Mouse (Mus musculus): ENCODE data around the gene Cacna1d. TPM values are rescaled to one million over a fixed set of nuclear protein-coding genes. Genes with fewer than 3 reads are reported as not detected.

Cacna1d gene
- total RNA-seq, 2 experiments from 2014 or later = 2.1 TPM; not detected in 1

- ATAC-seq (replicated peaks; ENCODE audit: low FRiP score, poor library complexity, severe bottlenecking) = no peak
Observed at GRCm38 (mm10) chr14:30463312-30463711, 27.9 kb downstream of the Cacna1d start.

GRCm38 (mm10) chr14:30459891-30460523 lies 31.2 kb downstream of the Cacna1d start:
- ATAC-seq (replicated peaks; ENCODE audit: low FRiP score, poor library complexity, severe bottlenecking) = peak; percentile 72; the same call in 1 of the 2 replicates

- ATAC-seq (replicated peaks; ENCODE audit: low FRiP score, poor library complexity, severe bottlenecking) = no peak
Observed at GRCm38 (mm10) chr14:30458820-30459219, 32.4 kb downstream of the Cacna1d start.

- no peak for ATAC-seq (replicated peaks; ENCODE audit: low FRiP score, poor library complexity, severe bottlenecking)
Observed at GRCm38 (mm10) chr14:30457897-30458296, 33.4 kb downstream of the Cacna1d start.

GRCm38 (mm10) chr14:30457436-30457835 lies 33.8 kb downstream of the Cacna1d start:
- ATAC-seq (replicated peaks; ENCODE audit: low FRiP score, poor library complexity, severe bottlenecking) = no peak

GRCm38 (mm10) chr14:30455801-30456595 lies 35.3 kb downstream of the Cacna1d start:
- no peak for ATAC-seq (replicated peaks; ENCODE audit: low FRiP score, poor library complexity, severe bottlenecking)

- no peak for ATAC-seq (replicated peaks; ENCODE audit: low FRiP score, poor library complexity, severe bottlenecking)
Observed at GRCm38 (mm10) chr14:30439915-30440314, 51.3 kb downstream of the Cacna1d start.

GRCm38 (mm10) chr14:30435316-30435715 lies 55.9 kb downstream of the Cacna1d start:
- ATAC-seq (replicated peaks; ENCODE audit: low FRiP score, poor library complexity, severe bottlenecking) = no peak

- no peak for ATAC-seq (replicated peaks; ENCODE audit: low FRiP score, poor library complexity, severe bottlenecking)
Observed at GRCm38 (mm10) chr14:30430446-30430845, 60.8 kb downstream of the Cacna1d start.

- ATAC-seq (replicated peaks; ENCODE audit: low FRiP score, poor library complexity, severe bottlenecking) = no peak
Observed at GRCm38 (mm10) chr14:30430026-30430425, 61.2 kb downstream of the Cacna1d start.

- ATAC-seq (replicated peaks; ENCODE audit: low FRiP score, poor library complexity, severe bottlenecking) = no peak
Observed at GRCm38 (mm10) chr14:30429606-30430005, 61.6 kb downstream of the Cacna1d start.

- no peak for ATAC-seq (replicated peaks; ENCODE audit: low FRiP score, poor library complexity, severe bottlenecking)
Observed at GRCm38 (mm10) chr14:30428757-30429156, 62.5 kb downstream of the Cacna1d start.

- ATAC-seq (replicated peaks; ENCODE audit: low FRiP score, poor library complexity, severe bottlenecking) = no peak
Observed at GRCm38 (mm10) chr14:30425876-30426275, 65.4 kb downstream of the Cacna1d start.

- ATAC-seq (replicated peaks; ENCODE audit: low FRiP score, poor library complexity, severe bottlenecking) = no peak
Observed at GRCm38 (mm10) chr14:30425175-30425574, 66.1 kb downstream of the Cacna1d start.

GRCm38 (mm10) chr14:30424638-30425037 lies 66.6 kb downstream of the Cacna1d start:
- ATAC-seq (replicated peaks; ENCODE audit: low FRiP score, poor library complexity, severe bottlenecking) = no peak

- no peak for ATAC-seq (replicated peaks; ENCODE audit: low FRiP score, poor library complexity, severe bottlenecking)
Observed at GRCm38 (mm10) chr14:30422376-30423140, 68.7 kb downstream of the Cacna1d start.

GRCm38 (mm10) chr14:30419458-30419857 lies 71.8 kb downstream of the Cacna1d start:
- no peak for ATAC-seq (replicated peaks; ENCODE audit: low FRiP score, poor library complexity, severe bottlenecking)

GRCm38 (mm10) chr14:30419046-30419445 lies 72.2 kb downstream of the Cacna1d start:
- no peak for ATAC-seq (replicated peaks; ENCODE audit: low FRiP score, poor library complexity, severe bottlenecking)

GRCm38 (mm10) chr14:30415830-30416229 lies 75.4 kb downstream of the Cacna1d start:
- ATAC-seq (replicated peaks; ENCODE audit: low FRiP score, poor library complexity, severe bottlenecking) = no peak

- ATAC-seq (replicated peaks; ENCODE audit: low FRiP score, poor library complexity, severe bottlenecking) = no peak
Observed at GRCm38 (mm10) chr14:30414131-30414530, 77.1 kb downstream of the Cacna1d start.

- no peak for ATAC-seq (replicated peaks; ENCODE audit: low FRiP score, poor library complexity, severe bottlenecking)
Observed at GRCm38 (mm10) chr14:30409331-30409730, 81.9 kb downstream of the Cacna1d start.
